Mouse (Mus musculus) heart, embryonic 16.5 days (tissue): Measurements from ENCODE around the gene Zfp536. TPM values are rescaled to one million over a fixed set of nuclear protein-coding genes. Genes with fewer than 3 reads are reported as not detected.

ENCODE experiments used
- ATAC-seq: fragments of 200-750 bp; cut with Nextera tagmentation; replicated peaks from 2 replicates; pipeline ENCODE4 v1.8.0; 2017; ENCODE audit warnings: moderate number of reproducible peaks; ENCODE audit not compliant: insufficient read depth, low FRiP score; ENCODE audit errors: extremely low read depth
- H3K27ac ChIP-seq: fragments of 300-500 bp; sonication (generic); 2 replicates; pipeline ENCODE4 v1.5.1; 2014; ENCODE audit warnings: mild to moderate bottlenecking, low read length, control low read depth, moderate library complexity
- H3K27me3 ChIP-seq: fragments of 300-500 bp; sonication (generic); 2 replicates; pipeline ENCODE4 v1.6.1; 2014; ENCODE audit warnings: low read length, mixed read lengths; ENCODE audit not compliant: control insufficient read depth, insufficient read depth
- H3K36me3 ChIP-seq: fragments of 300-500 bp; sonication (generic); 2 replicates; pipeline ENCODE4 v1.6.1; 2014; ENCODE audit not compliant: control insufficient read depth, insufficient read depth
- H3K4me1 ChIP-seq: fragments of 300-500 bp; sonication (generic); 2 replicates; pipeline ENCODE4 v1.6.1; 2014; ENCODE audit warnings: low read length, mixed read lengths; ENCODE audit not compliant: control insufficient read depth, insufficient read depth
- H3K4me2 ChIP-seq: fragments of 300-500 bp; sonication (generic); 2 replicates; pipeline ENCODE4 v1.6.1; 2014; ENCODE audit warnings: low read depth, mild to moderate bottlenecking, control low read depth, low read length
- H3K4me3 ChIP-seq: fragments of 300-500 bp; sonication (generic); 2 replicates; pipeline ENCODE4 v1.5.1; 2014; ENCODE audit warnings: mild to moderate bottlenecking, control low read depth, low read length
- H3K9ac ChIP-seq: fragments of 300-500 bp; sonication (generic); 2 replicates; pipeline ENCODE4 v1.6.1; 2014; ENCODE audit warnings: low read length, control low read depth
- H3K9me3 ChIP-seq: fragments of 300-500 bp; sonication (generic); replicated peaks from 2 replicates; pipeline ENCODE4 v1.6.1; 2016; ENCODE audit warnings: low read length; ENCODE audit not compliant: control insufficient read depth
- WGBS: fragments of 180-500 bp; shearing (Covaris S2); extraction: QIAGEN DNeasy Blood & Tissue Kit; methylation state at CpG from one replicate; pipeline ENCODE4 v1.1.7; 2014; 5-methylcytosine and 5-hydroxymethylcytosine counted together
- polyA plus RNA-seq: library from polyadenylated mRNA; unstranded; fragments of >200 nt; fragmentation: Nextera tagmentation; extraction: Ambion mirVana; gene quantifications from 2 replicates; pipeline ENCODE4 v1.2.1, GENCODE M21; 2015

The Zfp536 gene
- polyA plus RNA-seq, 1 experiment from 2014 or later: 4.7 TPM

- H3K4me1 ChIP-seq: no peaks in the 10 kb centered on the region
- WGBS: 62% methylated on average over 5 of the region's 5 CpGs
- H3K27ac ChIP-seq: no peak overlapping the region
- H3K9me3 ChIP-seq: no peaks in the 10 kb centered on the region
- no peak overlapping the region for H3K9ac ChIP-seq
- no peak overlapping the region for H3K4me2 ChIP-seq
- H3K36me3 ChIP-seq: no peaks in the 10 kb centered on the region
- ATAC-seq: no peak
- H3K4me3 ChIP-seq: no peak overlapping the region
- no peaks in the 10 kb centered on the region for H3K27me3 ChIP-seq
Measured at GRCm38 (mm10) chr7:37498881-37499280, 274.6 kb downstream of the Zfp536 start.

DNA sequence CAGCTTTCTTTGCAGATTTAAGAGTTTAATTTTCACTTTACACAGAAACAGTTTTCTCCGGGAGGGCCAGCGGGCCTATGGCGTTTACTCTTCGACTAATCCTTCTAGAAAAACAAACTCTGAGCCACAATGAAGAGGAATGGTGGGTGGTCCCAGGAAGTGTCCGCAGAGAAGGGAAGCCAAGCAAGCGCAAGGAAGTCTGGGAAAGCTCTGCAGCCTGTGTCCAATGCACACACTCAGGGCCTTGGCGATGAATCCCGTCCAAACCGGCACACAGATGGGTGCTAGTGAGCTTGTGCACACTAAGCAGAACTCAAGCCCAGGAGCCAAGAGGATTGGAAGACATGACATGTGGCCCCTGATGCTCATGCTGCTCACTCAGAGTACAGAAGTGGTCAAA, 276.9 kb downstream of the Zfp536 start:
- no peaks in the 10 kb centered on the region for H3K27me3 ChIP-seq
- H3K4me2 ChIP-seq: no peak overlapping the region
- no peak overlapping the region for H3K4me3 ChIP-seq
- no peaks in the 10 kb centered on the region for H3K9me3 ChIP-seq
- ATAC-seq: no peak
- no peaks in the 10 kb centered on the region for H3K36me3 ChIP-seq
- 71% methylated on average over 9 of the region's 9 CpGs for WGBS
- no peak overlapping the region for H3K9ac ChIP-seq
- H3K4me1 ChIP-seq: no peaks in the 10 kb centered on the region
- H3K27ac ChIP-seq: no peak overlapping the region

- 60% methylated on average over 5 of the region's 5 CpGs for WGBS
- Histone ChIP-seq H3K4me3 (no peak overlapping the region), H3K4me1 (no peaks in the 10 kb centered on the region), H3K27ac (no peak overlapping the region), H3K4me2 (no peak overlapping the region), H3K27me3 (no peaks in the 10 kb centered on the region), H3K36me3 (no peaks in the 10 kb centered on the region), H3K9ac (no peak overlapping the region), H3K9me3 (no peaks in the 10 kb centered on the region)
- no peak for ATAC-seq
Measured at GRCm38 (mm10) chr7:37490312-37490711, 283.1 kb downstream of the Zfp536 start.

- no peak for ATAC-seq
- WGBS: 71% methylated on average over 3 of the region's 3 CpGs
- Histone ChIP-seq H3K4me2 (no peak overlapping the region), H3K27me3 (no peaks in the 10 kb centered on the region), H3K9ac (no peak overlapping the region), H3K4me1 (no peaks in the 10 kb centered on the region), H3K4me3 (no peak overlapping the region), H3K9me3 (no peaks in the 10 kb centered on the region), H3K27ac (no peak overlapping the region), H3K36me3 (no peaks in the 10 kb centered on the region)
Measured at GRCm38 (mm10) chr7:37484946-37485345, 288.5 kb downstream of the Zfp536 start.

- H3K27me3 ChIP-seq: no peaks in the 10 kb centered on the region
- no peaks in the 10 kb centered on the region for H3K36me3 ChIP-seq
- WGBS: 72% methylated on average over 4 of the region's 4 CpGs
- no peaks in the 10 kb centered on the region for H3K9me3 ChIP-seq
- H3K4me1 ChIP-seq: no peaks in the 10 kb centered on the region
- H3K4me3 ChIP-seq: no peak overlapping the region
- H3K4me2 ChIP-seq: no peak overlapping the region
- no peak for ATAC-seq
- H3K9ac ChIP-seq: no peak overlapping the region
- H3K27ac ChIP-seq: no peak overlapping the region
Measured at GRCm38 (mm10) chr7:37482564-37482963, 290.9 kb downstream of the Zfp536 start.

GRCm38 (mm10) chr7:37481165-37481564, 292.3 kb downstream of the Zfp536 start:
- Histone ChIP-seq H3K27me3 (no peaks in the 10 kb centered on the region), H3K4me3 (no peak overlapping the region), H3K9me3 (no peaks in the 10 kb centered on the region), H3K4me2 (no peak overlapping the region), H3K4me1 (no peaks in the 10 kb centered on the region), H3K27ac (no peak overlapping the region), H3K36me3 (no peaks in the 10 kb centered on the region), H3K9ac (no peak overlapping the region)
- WGBS: 74% methylated on average over 6 of the region's 6 CpGs
- no peak for ATAC-seq

GRCm38 (mm10) chr7:37477309-37477708, 296.1 kb downstream of the Zfp536 start:
- Histone ChIP-seq H3K4me1 (no peaks in the 10 kb centered on the region), H3K4me3 (no peak overlapping the region), H3K27ac (no peak overlapping the region), H3K27me3 (no peaks in the 10 kb centered on the region), H3K4me2 (no peak overlapping the region), H3K9me3 (no peaks in the 10 kb centered on the region), H3K36me3 (no peaks in the 10 kb centered on the region), H3K9ac (no peak overlapping the region)
- 83% methylated on average over 5 of the region's 5 CpGs for WGBS
- no peak for ATAC-seq

DNA sequence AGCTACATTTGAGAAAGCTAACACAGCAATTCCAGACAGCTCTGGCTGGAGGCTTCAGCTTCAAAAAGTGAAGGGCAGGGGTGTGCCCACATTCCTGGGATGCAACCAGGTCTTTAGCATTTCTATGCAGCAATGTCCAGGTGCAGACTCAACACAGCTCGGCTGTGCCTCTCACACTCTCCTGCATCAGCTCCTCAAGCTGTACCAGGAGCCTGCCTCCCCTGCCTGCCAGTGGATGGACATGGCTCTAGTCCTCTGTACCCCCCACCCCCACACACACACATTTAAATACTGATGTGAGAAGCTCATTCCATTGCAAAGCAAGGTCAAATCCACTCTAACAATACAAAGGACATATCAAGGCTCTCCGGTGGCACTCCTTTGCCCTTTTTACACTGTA, 298.0 kb downstream of the Zfp536 start:
- H3K9ac ChIP-seq: no peak overlapping the region
- ATAC-seq: no peak
- 66% methylated on average over 2 of the region's 2 CpGs for WGBS

DNA sequence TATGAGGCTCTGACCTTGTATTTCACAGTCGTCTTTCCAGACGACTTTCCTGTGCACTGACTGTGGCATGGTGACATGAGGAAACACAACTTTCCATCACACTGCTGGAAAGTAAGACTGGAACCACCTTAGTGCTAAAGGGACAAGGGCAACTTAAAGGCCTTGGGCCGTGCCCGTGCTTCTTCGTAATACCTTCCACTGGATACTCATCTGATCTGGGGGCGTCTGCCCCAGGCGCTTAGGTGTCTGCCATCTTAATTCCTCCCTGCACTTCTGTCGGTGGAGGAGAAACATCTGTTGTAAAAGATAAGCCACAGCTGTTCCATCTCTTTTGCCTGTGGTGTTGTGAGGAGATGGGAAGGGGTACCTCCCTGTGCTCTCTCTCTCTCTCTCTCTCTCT, 299.2 kb downstream of the Zfp536 start:
- H3K4me1 ChIP-seq: no peaks in the 10 kb centered on the region
- H3K4me2 ChIP-seq: no peak overlapping the region
- no peaks in the 10 kb centered on the region for H3K36me3 ChIP-seq
- no peak for ATAC-seq
- no peak overlapping the region for H3K4me3 ChIP-seq
- 46% methylated on average over 8 of the region's 8 CpGs for WGBS
- H3K9me3 ChIP-seq: no peaks in the 10 kb centered on the region
- no peak overlapping the region for H3K27ac ChIP-seq
- H3K27me3 ChIP-seq: no peaks in the 10 kb centered on the region
- H3K9ac ChIP-seq: no peak overlapping the region

More for the DNA sequence above, 298.0 kb downstream of the Zfp536 start:
- Histone ChIP-seq H3K4me1 (no peaks in the 10 kb centered on the region), H3K4me2 (no peak overlapping the region), H3K4me3 (no peak overlapping the region), H3K36me3 (no peaks in the 10 kb centered on the region), H3K9me3 (no peaks in the 10 kb centered on the region), H3K27ac (no peak overlapping the region), H3K27me3 (no peaks in the 10 kb centered on the region)
